Mouse (Mus musculus): ENCODE data around the gene Gm28490. TPM values are rescaled to one million over a fixed set of nuclear protein-coding genes. Genes with fewer than 3 reads are reported as not detected.
"Not testable (repeated sequence)": the region's sequence is repeated elsewhere in the genome, so short reads cannot be mapped to it uniquely, and the experiment has no call there.

The Gm28490 gene
- not detected in 2 replicates for polyA plus RNA-seq (2015; fragmentation: Nextera tagmentation; extraction: Ambion mirVana)

DNA sequence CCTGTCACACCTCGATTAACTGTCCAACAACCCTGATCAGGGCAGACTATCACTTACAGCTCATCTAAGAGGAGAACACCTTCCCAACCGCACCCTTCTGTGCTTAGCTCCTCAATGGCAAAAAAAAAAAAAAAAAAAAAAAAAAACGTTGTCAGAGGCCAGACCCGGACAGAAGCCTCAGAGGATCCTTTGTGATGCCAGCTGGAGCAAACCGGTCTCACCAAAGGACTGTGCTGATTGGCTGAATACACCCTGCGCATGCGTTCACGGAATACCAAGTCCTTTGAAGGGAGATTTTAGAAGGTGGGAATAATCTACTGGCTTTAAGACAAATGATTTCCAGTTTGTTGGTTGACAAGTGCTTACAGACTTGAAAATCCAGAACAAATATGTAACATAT is at the start of gene Gm28490:
Gene Gm28490 (minus strand): TSS at position 101 of the 400 bp plus-strand sequence.
- not testable (repeated sequence) for H3K27me3 ChIP-seq; H3K9ac ChIP-seq; H3K4me1 ChIP-seq; H3K9me3 ChIP-seq; H3K4me3 ChIP-seq; H3K4me2 ChIP-seq; ATAC-seq (ENCODE audit: borderline replicate concordance, extremely low read depth, low FRiP score, low TSS enrichment); H3K27ac ChIP-seq; H3K36me3 ChIP-seq
- WGBS, result no CpG with 5 or more reads among the region's 8 CpGs

All from lung, embryonic 15.5 days (tissue).